Mouse (Mus musculus): ENCODE results near the gene Prss33. TPM values are rescaled to one million over a fixed set of nuclear protein-coding genes. Genes with fewer than 3 reads are reported as not detected.

The Prss33 gene
- polyA plus RNA-seq (2012; rRNA removed; ENCODE audit: low replicate concordance): 0.17 TPM in 1 of 2 replicates, not detected in the other

DNA sequence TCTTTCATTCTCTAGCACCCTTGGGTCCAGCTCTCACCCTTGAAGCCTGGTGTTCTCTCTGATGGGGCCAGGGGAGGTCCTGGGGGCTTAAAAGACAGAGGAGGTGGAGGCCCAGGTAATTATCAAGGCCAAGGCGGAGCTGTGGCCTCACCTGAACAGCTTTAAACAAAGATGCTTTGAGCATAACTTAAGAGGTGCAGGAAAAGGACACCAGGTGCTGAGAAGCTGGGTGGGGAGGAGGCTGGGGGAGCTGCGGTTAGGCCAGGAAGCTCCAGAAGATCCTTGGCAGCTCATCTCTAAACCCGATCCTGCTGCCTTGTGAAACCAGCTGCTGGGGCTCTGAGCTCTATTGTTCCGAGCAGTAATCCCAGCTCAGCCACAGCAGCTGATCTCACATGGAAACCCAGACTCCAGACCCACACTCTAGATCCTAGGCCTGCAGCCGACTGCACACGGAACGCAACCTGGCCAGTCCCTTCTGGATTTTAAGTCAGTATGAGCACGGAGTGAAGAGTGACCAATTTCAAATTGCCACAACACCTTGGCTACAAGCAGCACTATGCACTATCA is at the start of gene Prss33:
Prss33 (minus strand) TSS at position 51 of the 570 bp plus-strand sequence.

DNA sequence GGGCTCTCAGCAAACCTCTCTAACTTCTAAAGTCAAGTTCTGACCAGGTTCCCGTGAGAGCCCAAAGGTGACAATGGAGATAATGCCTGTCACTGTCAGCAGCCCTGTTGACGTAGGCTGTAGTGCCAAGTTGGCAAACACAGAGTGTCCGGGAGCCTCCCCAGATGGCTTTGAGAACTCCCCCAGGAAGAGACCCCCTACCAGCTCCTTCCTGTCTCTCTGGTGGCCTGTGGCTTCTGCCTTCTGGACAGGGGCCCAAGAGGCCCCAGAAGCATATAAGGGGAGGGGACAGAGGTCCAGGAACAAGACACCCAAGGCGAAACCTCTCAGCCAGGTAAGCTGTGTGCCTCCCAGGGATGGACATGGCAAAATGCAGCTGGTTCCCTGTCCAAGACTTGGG is 44.7 kb upstream of the Prss33 start, which contains the start of the genes Dcpp1 and Dcpp2:
Dcpp1 (plus strand) TSS at position 301 of the 400 bp plus-strand sequence.
Dcpp2 (plus strand) TSS at position 305 of the 400 bp plus-strand sequence.

DNA sequence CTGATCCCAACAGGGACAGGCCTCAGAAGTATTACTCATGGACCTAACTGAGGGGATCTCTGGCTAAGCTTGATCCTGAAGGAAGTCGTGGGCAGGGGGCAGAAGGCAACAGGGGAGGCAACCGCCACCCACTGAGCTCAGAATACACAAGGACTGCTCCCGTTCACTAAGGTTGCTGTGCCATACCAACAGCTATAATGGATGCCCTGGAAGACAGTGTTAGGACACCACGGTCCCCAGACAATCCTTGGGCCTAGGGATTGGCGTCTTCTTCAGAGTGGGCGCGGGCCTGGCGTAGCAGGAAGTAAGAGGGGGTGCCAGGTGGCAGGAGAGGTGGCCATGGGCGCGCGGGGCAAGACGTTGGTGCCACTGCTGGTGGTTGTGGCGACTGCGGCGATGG is 31.9 kb upstream of the Prss33 start, which contains the start of gene Prss21:
Prss21 (plus strand) TSS at position 301 of the 400 bp plus-strand sequence.

DNA sequence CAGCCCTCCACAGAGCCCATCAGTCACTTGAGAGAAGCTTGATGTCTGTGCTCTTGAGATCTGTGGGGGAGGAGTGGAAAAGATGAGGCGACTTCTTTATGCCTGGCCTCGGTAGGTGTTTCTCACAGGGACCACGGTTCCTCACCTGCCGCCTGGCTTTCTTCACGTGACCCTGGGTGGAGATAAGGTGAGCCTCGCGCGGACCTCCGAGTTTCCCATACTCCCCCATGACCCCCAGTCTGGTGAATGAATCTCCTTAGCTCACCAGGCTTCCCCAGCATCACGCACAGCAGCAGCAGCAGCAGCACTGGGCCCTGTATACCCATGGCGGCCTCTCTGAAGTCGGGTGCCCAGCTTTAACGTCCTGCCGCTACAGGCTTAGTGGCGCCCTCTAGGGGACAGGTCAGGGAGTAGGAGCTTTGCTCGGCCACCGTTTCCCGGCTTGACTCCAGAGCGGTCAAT is 8.0 kb upstream of the Prss33 start, which contains the start of the genes Prss32 and Prss41:
Prss32 (plus strand) TSS at position 44 of the 462 bp plus-strand sequence.
Prss41 (minus strand) TSS at position 361 of the 462 bp plus-strand sequence.

DNA sequence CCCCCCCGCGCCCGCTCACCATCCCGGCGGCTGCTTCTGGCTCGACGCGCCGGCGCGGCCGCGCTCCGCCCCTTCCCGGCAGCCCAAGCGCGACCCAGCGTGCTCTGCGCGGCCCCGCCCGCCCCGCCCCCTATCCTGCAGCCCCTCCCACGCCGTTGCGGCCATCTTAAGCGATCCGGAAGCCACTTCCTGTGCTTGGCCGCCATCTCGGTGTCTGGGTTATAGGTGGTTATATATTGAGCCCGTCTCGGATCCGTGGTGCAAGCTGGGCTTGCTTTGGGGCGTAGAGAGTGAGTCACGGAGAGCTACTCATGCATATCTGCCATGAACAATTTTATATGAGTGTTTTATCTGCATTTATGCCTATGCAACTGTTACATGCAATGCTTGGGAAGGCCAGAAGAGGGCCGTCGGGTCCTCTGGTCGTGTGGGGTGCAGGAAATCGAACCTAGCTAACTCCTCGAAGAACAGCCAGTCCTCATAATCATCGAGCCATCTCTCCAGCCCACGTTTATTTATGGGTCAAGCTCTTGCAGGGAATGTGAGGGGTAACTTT is 6.7 kb downstream of the Prss33 start, which contains the start of gene Elob:
Elob (minus strand) TSS at position 73 of the 556 bp plus-strand sequence.

DNA sequence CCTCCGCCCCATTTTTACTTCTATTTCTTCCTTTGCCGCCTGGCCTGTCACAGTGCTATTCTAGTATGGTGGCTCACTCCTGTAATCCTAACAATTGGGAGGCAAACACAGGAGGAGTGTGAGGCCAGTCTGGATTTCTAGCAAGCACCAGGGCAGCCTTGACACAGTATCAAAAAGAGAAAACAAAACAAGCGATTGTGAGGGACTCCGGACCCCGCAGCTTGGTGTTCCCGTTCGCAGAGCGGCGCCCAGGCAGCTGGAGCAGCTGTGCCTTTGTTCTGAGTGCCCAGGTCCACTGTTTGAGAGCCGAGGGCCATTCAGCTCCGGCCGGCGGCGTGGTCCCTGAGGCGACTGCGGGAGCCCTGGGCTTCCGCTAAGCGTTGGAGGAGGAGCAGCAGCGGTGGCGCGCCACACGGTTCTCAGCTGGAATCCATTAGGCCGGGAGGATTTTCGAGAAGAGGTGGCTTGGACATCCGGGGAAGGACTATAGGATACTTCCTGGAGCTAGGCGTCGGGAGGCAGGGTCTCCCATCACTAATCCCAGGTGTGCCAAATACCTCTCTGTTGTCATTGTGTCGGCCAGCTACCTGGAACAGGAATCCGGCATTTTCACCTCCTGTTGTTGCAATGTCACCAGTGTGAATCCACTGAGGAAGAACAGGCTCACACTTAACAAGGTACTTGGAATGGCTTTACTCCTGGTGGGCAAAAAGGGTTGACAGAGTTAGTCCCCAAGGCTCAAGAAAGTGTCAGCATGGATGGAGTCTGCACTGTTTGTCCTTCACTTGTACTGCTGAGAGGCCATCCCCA is 45.4 kb downstream of the Prss33 start, which contains the start of gene Srrm2:
Srrm2 (plus strand) TSS at position 264 of the 810 bp plus-strand sequence.

DNA sequence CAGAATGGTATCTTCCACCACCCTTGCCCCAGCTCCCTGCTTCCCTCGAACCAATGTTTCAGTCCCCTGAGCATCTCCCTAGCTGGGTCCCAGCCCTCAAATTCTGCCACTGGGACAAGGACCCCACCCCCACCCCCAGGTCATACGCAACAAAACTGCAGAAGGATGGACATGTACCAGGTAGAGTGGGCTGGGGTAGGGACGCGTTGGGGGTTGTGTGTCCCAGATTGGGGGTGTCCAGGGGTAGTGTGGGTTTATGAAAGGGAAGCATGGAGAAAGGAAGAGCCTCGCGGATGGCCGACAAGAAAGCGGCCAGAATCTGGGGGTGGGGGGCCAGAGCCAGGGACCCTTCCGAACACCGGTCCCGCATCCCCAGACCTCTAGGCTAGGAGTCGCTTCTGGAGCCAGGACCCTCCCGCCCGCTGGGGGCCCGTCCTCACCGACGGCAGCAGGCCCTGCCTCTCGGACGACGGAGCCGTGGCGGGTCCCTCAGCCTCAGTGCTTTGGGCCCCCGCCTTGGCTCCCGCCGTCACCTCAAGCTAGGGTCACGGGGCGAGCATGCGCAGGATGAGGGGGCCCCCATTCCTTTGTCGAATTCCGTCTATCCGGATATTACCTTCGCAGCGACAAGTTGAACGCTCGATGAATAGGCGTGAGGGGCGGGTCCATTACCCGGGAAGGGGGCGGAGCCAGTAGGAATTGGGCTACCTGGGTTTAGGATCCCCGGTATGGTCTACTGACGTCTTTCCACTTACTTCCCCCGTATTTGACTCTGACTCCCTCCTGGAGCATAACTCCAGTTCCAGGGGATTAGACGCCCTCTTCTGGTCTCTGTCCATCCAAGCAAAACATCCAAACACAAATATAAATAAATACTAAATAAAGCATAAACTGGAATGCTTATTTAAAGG is 50.0 kb downstream of the Prss33 start, which contains the start of gene Flywch2:
Flywch2 (minus strand) TSS at position 521 of the 911 bp plus-strand sequence.

Other genes with a start within 250 kb of the Prss33 start
- 9.1 and 16.2 TPM in 2 replicates for gene Zfp13, start 236.6 kb downstream of the Prss33 start, polyA plus RNA-seq (2012; rRNA removed; ENCODE audit: low replicate concordance)
- not detected in 2 replicates for gene Zscan10, start 235.2 kb downstream of the Prss33 start, polyA plus RNA-seq (2012; rRNA removed; ENCODE audit: low replicate concordance)
- 2.6 and 4.7 TPM in 2 replicates for gene Mmp25, start 190.8 kb downstream of the Prss33 start, polyA plus RNA-seq (2012; rRNA removed; ENCODE audit: low replicate concordance)
- gene Bicdl2, start 175.6 kb downstream of the Prss33 start, polyA plus RNA-seq (2012; rRNA removed; ENCODE audit: low replicate concordance): 2.1 and 3.5 TPM in 2 replicates
- gene Hcfc1r1, start 162.5 kb downstream of the Prss33 start, polyA plus RNA-seq (2012; rRNA removed; ENCODE audit: low replicate concordance): 430 and 524 TPM in 2 replicates
- 26.0 and 28.9 TPM in 2 replicates for gene Thoc6, start 162.2 kb downstream of the Prss33 start, polyA plus RNA-seq (2012; rRNA removed; ENCODE audit: low replicate concordance)
- gene Tnfrsf12a, start 158.6 kb downstream of the Prss33 start, polyA plus RNA-seq (2012; rRNA removed; ENCODE audit: low replicate concordance): 15.4 and 34.1 TPM in 2 replicates
- gene Cldn6, start 156.8 kb downstream of the Prss33 start, polyA plus RNA-seq (2012; rRNA removed; ENCODE audit: low replicate concordance): 7.3 and 9.1 TPM in 2 replicates
- gene Cldn9, start 152.0 kb downstream of the Prss33 start, polyA plus RNA-seq (2012; rRNA removed; ENCODE audit: low replicate concordance): not detected in 2 replicates
- 0.06 TPM in 1 of 2 replicates, not detected in the other for gene 1520401A03Rik, start 113.3 kb downstream of the Prss33 start, polyA plus RNA-seq (2012; rRNA removed; ENCODE audit: low replicate concordance)
- gene Pkmyt1, start 109.7 kb downstream of the Prss33 start, polyA plus RNA-seq (2012; rRNA removed; ENCODE audit: low replicate concordance): 30.3 and 57.9 TPM in 2 replicates
- 35.8 and 47.3 TPM in 2 replicates for gene Paqr4, start 95.2 kb downstream of the Prss33 start, polyA plus RNA-seq (2012; rRNA removed; ENCODE audit: low replicate concordance)
- gene Kremen2, start 90.2 kb downstream of the Prss33 start, polyA plus RNA-seq (2012; rRNA removed; ENCODE audit: low replicate concordance): 0.52 and 0.60 TPM in 2 replicates
- gene Flywch1, start 64.5 kb downstream of the Prss33 start, polyA plus RNA-seq (2012; rRNA removed; ENCODE audit: low replicate concordance): 43.8 and 46.9 TPM in 2 replicates
- gene Flywch2, start 50.0 kb downstream of the Prss33 start, polyA plus RNA-seq (2012; rRNA removed; ENCODE audit: low replicate concordance): 5.4 and 13.3 TPM in 2 replicates
- 756 and 808 TPM in 2 replicates for gene Srrm2, start 45.5 kb downstream of the Prss33 start, polyA plus RNA-seq (2012; rRNA removed; ENCODE audit: low replicate concordance)
- 412 and 628 TPM in 2 replicates for gene Elob, start 6.9 kb downstream of the Prss33 start, polyA plus RNA-seq (2012; rRNA removed; ENCODE audit: low replicate concordance)
- not detected in 2 replicates for gene Prss32, start 7.8 kb upstream of the Prss33 start, polyA plus RNA-seq (2012; rRNA removed; ENCODE audit: low replicate concordance)
- 0.13 and 0.27 TPM in 2 replicates for gene Prss41, start 8.1 kb upstream of the Prss33 start, polyA plus RNA-seq (2012; rRNA removed; ENCODE audit: low replicate concordance)
- not detected in 2 replicates for gene Prss21, start 32.0 kb upstream of the Prss33 start, polyA plus RNA-seq (2012; rRNA removed; ENCODE audit: low replicate concordance)
- not detected in 2 replicates for gene Dcpp1, start 44.8 kb upstream of the Prss33 start, polyA plus RNA-seq (2012; rRNA removed; ENCODE audit: low replicate concordance)
- gene Dcpp2, start 44.8 kb upstream of the Prss33 start, polyA plus RNA-seq (2012; rRNA removed; ENCODE audit: low replicate concordance): not detected in 2 replicates
- 0.55 TPM in 1 of 2 replicates, not detected in the other for gene Dcpp3, start 81.4 kb upstream of the Prss33 start, polyA plus RNA-seq (2012; rRNA removed; ENCODE audit: low replicate concordance)
- 0.22 and 0.40 TPM in 2 replicates for gene Sbp, start 105.6 kb upstream of the Prss33 start, polyA plus RNA-seq (2012; rRNA removed; ENCODE audit: low replicate concordance)
- gene Sbpl, start 119.2 kb upstream of the Prss33 start, polyA plus RNA-seq (2012; rRNA removed; ENCODE audit: low replicate concordance): not detected in 2 replicates
- gene Prss30, start 144.5 kb upstream of the Prss33 start, polyA plus RNA-seq (2012; rRNA removed; ENCODE audit: low replicate concordance): 1.3 and 1.6 TPM in 2 replicates
- gene Prss22, start 162.0 kb upstream of the Prss33 start, polyA plus RNA-seq (2012; rRNA removed; ENCODE audit: low replicate concordance): 1.2 and 1.6 TPM in 2 replicates
- 2.4 and 2.7 TPM in 2 replicates for gene Prss27, start 202.1 kb upstream of the Prss33 start, polyA plus RNA-seq (2012; rRNA removed; ENCODE audit: low replicate concordance)
- gene Kctd5, start 237.4 kb upstream of the Prss33 start, polyA plus RNA-seq (2012; rRNA removed; ENCODE audit: low replicate concordance): 22.3 and 27.2 TPM in 2 replicates

Data from mammary gland, adult 2 months (tissue).